Mouse (Mus musculus) ES-Bruce4 (cell line): ENCODE measurements at regions not wholly inside any gene's neighbourhood (a gene's known extent, or its start where the extent isn't known, plus 50 kb on each side); places are given as distances from the start of the nearest gene placed in this dataset.

Source experiments
- CTCF ChIP-seq: IDR thresholded peaks from one replicate; pipeline ENCODE4 v1.8.1; 2011; ENCODE audit warnings: low read depth, low read length
- POLR2A ChIP-seq: IDR thresholded peaks from one replicate; pipeline ENCODE4 v1.8.1; 2011; ENCODE audit warnings: low read length; ENCODE audit not compliant: insufficient read depth

DNA sequence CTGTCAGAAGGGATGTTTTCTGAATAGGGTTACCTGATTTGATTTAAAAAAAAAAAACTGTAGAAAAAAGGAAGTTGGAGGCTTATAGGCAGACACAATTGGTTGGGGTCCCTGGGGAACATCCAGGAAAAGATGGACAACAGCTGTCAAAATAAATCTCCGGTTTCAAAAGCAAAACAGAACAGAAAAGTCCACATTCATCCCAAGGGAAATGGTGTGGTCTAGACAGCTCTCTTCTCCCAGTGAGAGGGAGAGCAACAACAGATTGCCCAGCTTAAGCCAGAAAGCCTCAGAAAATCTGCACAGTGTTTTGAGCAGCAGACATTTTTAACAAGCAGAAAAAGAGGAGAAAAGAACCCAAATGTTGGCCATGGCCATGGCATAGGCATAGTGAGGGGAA lies 830.3 kb downstream of the Cypt12 start:
- TF ChIP-seq POLR2A = no peak
- TF ChIP-seq CTCF = no peak
